ENCODE assay signal across 8 mouse cellular contexts in genomic region chr2:173173008-173173407, GRCm38 (mm10). TPM values are rescaled to one million over a fixed set of nuclear protein-coding genes. Genes with fewer than 3 reads are reported as not detected.
DNase-seq lines count a peak whose midpoint lies in the region; ATAC-seq and TF ChIP-seq lines count a peak whose summit lies in the region.

No protein-coding gene starts in this region.

- H3K36me3 ChIP-seq in forebrain, postnatal 0 days (ENCODE audit: insufficient read depth) = no peaks in the 10 kb centered on the region
- H3K36me3 ChIP-seq in midbrain, postnatal 0 days (ENCODE audit: insufficient read depth, low read length) = no peaks in the 10 kb centered on the region

- no peak overlapping the region for H3K4me3 ChIP-seq in forebrain, postnatal 0 days (ENCODE audit: low read depth, low read length)
- H3K4me3 ChIP-seq in midbrain, postnatal 0 days (ENCODE audit: low read depth, low read length) = no peak overlapping the region

- peak; percentile 49 for ATAC-seq in forebrain, postnatal 0 days
- peak; percentile 45; the same call in 1 of the 2 replicates for ATAC-seq in midbrain, postnatal 0 days (ENCODE audit: low FRiP score)
- ATAC-seq in activated CD4-positive, CD25-positive, alpha-beta regulatory T cell, adult 4 months = no peak

- peak; percentile 34 for DNase-seq in layer of hippocampus, adult 8-10 months (ENCODE audit: low spot score in 2 of 2)
- no peak for DNase-seq in layer of hippocampus, adult 18-20 months (ENCODE audit: low spot score in 2 of 2)
- peak; percentile 85 for DNase-seq in embryo, embryonic 10 days (ENCODE audit: low spot score)
- no peak for DNase-seq in forebrain, postnatal 0 days
- peak; percentile 34 for DNase-seq in kidney, postnatal 10 days
- DNase-seq in midbrain, postnatal 0 days (ENCODE audit: low spot score) = peak; percentile 78
- no peak for DNase-seq in right cerebral cortex, postnatal 14 days

- peaks cover 28% of the 10 kb centered on the region for H3K4me1 ChIP-seq in forebrain, postnatal 0 days (ENCODE audit: insufficient read depth)
- H3K4me1 ChIP-seq in midbrain, postnatal 0 days (ENCODE audit: insufficient read depth, low read length) = peaks cover 15% of the 10 kb centered on the region

- 4% methylated on average over 2 of the region's 2 CpGs for WGBS in forebrain, postnatal 0 days
- WGBS in midbrain, postnatal 0 days = 3% methylated on average over 2 of the region's 2 CpGs

- no peak for TF ChIP-seq CTCF in forebrain, postnatal 0 days (IDR thresholded peaks at IDR 0.05; ENCODE audit: low read depth)
- no peak for TF ChIP-seq CTCF in midbrain, postnatal 0 days (IDR thresholded peaks at IDR 0.05)

- no peak overlapping the region for H3K9ac ChIP-seq in forebrain, postnatal 0 days
- H3K9ac ChIP-seq in midbrain, postnatal 0 days (replicated peaks; ENCODE audit: low read length, poor library complexity, severe bottlenecking) = no peak overlapping the region

- H3K9me3 ChIP-seq in forebrain, postnatal 0 days (ENCODE audit: low read length) = no peaks in the 10 kb centered on the region
- no peaks in the 10 kb centered on the region for H3K9me3 ChIP-seq in midbrain, postnatal 0 days (ENCODE audit: low read length)

- H3K4me2 ChIP-seq in forebrain, postnatal 0 days (ENCODE audit: low read depth) = peak overlapping the region; percentile 55
- no peak overlapping the region; the same call in 1 of the 2 replicates for H3K4me2 ChIP-seq in midbrain, postnatal 0 days (ENCODE audit: low read depth, low read length, poor library complexity, severe bottlenecking)

- H3K27ac ChIP-seq in forebrain, postnatal 0 days (ENCODE audit: low read depth, low read length) = peak overlapping the region; percentile 90
- H3K27ac ChIP-seq in midbrain, postnatal 0 days (ENCODE audit: low read depth, low read length) = peak overlapping the region; percentile 62; the same call in 1 of the 2 replicates

- peaks cover 12% of the 10 kb centered on the region for H3K27me3 ChIP-seq in forebrain, postnatal 0 days (ENCODE audit: insufficient read depth, low read length)
- no peaks in the 10 kb centered on the region for H3K27me3 ChIP-seq in midbrain, postnatal 0 days (ENCODE audit: insufficient read depth, low read length)

RNA-seq across cellular contexts. Expression of gene Pck1, which starts 20.2 kb away (rescaled TPM):
- total RNA-seq in layer of hippocampus, adult 8-10 months (2022) = under 1 TPM in 1 of 4 experiments, not detected in 3; 0.11 TPM
- not detected for total RNA-seq in layer of hippocampus, adult 18-20 months (2021)
- total RNA-seq in forebrain, postnatal 0 days (2014; rRNA removed) = not detected in 2 replicates
- not detected in 2 replicates for polyA plus RNA-seq in forebrain, postnatal 0 days (2015; fragmentation: Nextera tagmentation; extraction: Ambion mirVana)
- not detected in 2 replicates for total RNA-seq in midbrain, postnatal 0 days (2014; rRNA removed)
- polyA plus RNA-seq in midbrain, postnatal 0 days (2015; fragmentation: Nextera tagmentation; extraction: Ambion mirVana) = 0.07 TPM in 1 of 2 replicates, not detected in the other
- polyA plus RNA-seq in activated CD4-positive, CD25-positive, alpha-beta regulatory T cell, adult 4 months (2017; shearing (Covaris generic)) = not detected

RNA-seq across cellular contexts. Expression of gene Zbp1, which starts 45.7 kb away (rescaled TPM):
- total RNA-seq in layer of hippocampus, adult 8-10 months (2022) = 1 to 10 TPM in 2 of 4 experiments, not detected in 2; 1.5 to 2.5 TPM
- under 1 TPM in 1 of 2 experiments, not detected in 1; 0.30 TPM for total RNA-seq in layer of hippocampus, adult 18-20 months (2021)
- total RNA-seq in forebrain, postnatal 0 days (2014; rRNA removed) = 0.52 TPM in 1 of 2 replicates, not detected in the other
- 0.44 and 0.45 TPM in 2 replicates for polyA plus RNA-seq in forebrain, postnatal 0 days (2015; fragmentation: Nextera tagmentation; extraction: Ambion mirVana)
- total RNA-seq in midbrain, postnatal 0 days (2014; rRNA removed) = not detected in 2 replicates
- 0.38 and 0.57 TPM in 2 replicates for polyA plus RNA-seq in midbrain, postnatal 0 days (2015; fragmentation: Nextera tagmentation; extraction: Ambion mirVana)
- 100 to 1,000 TPM; 118 to 141 TPM for polyA plus RNA-seq in activated CD4-positive, CD25-positive, alpha-beta regulatory T cell, adult 4 months (2017; shearing (Covaris generic))

RNA-seq across cellular contexts. Expression of gene Ctcfl, which starts 53.7 kb away (rescaled TPM):
- total RNA-seq in layer of hippocampus, adult 8-10 months (2022) = not detected
- not detected for total RNA-seq in layer of hippocampus, adult 18-20 months (2021)
- not detected in 2 replicates for total RNA-seq in forebrain, postnatal 0 days (2014; rRNA removed)
- polyA plus RNA-seq in forebrain, postnatal 0 days (2015; fragmentation: Nextera tagmentation; extraction: Ambion mirVana) = 0.06 TPM in 1 of 2 replicates, not detected in the other
- not detected in 2 replicates for total RNA-seq in midbrain, postnatal 0 days (2014; rRNA removed)
- polyA plus RNA-seq in midbrain, postnatal 0 days (2015; fragmentation: Nextera tagmentation; extraction: Ambion mirVana) = not detected in 2 replicates
- polyA plus RNA-seq in activated CD4-positive, CD25-positive, alpha-beta regulatory T cell, adult 4 months (2017; shearing (Covaris generic)) = under 1 TPM in 1 of 2 experiments, not detected in 1; 0.17 TPM

Comparison
In these comparisons a context has a peak if more than half of its experiments do, and no peak if none do; other contexts are left out.
1. DNase-seq: peak in layer of hippocampus, adult 8-10 months (2 of 2), embryo, embryonic 10 days (single experiment), kidney, postnatal 10 days (single experiment) and midbrain, postnatal 0 days (single experiment); none in layer of hippocampus, adult 18-20 months (0 of 2), forebrain, postnatal 0 days (single experiment) and right cerebral cortex, postnatal 14 days (single experiment).